Mouse (Mus musculus) embryonic facial prominence, embryonic 15.5 days (tissue): ENCODE results near the gene Kif3b. TPM values are rescaled to one million over a fixed set of nuclear protein-coding genes. Genes with fewer than 3 reads are reported as not detected.
A peak's percentile ranks its signal among the peaks of the same experiment; 100 is the strongest.

Source experiments
- ATAC-seq: fragments of 200-750 bp; cut with Nextera tagmentation; 2 replicates; pipeline ENCODE4 v1.8.0; 2017; ENCODE audit warnings: low read depth, moderate TSS enrichment; ENCODE audit not compliant: insufficient number of reproducible peaks, low FRiP score, low TSS enrichment
- H3K27ac ChIP-seq: fragments of 300-500 bp; sonication (generic); replicated peaks from 2 replicates; pipeline ENCODE4 v1.5.1; 2015; ENCODE audit warnings: mild to moderate bottlenecking, inconsistent platforms
- H3K27me3 ChIP-seq: fragments of 300-500 bp; sonication (generic); 2 replicates; pipeline ENCODE4 v1.6.1; 2015; ENCODE audit warnings: inconsistent platforms
- H3K36me3 ChIP-seq: fragments of 300-500 bp; sonication (generic); 2 replicates; pipeline ENCODE4 v1.6.1; 2015; ENCODE audit warnings: mild to moderate bottlenecking, inconsistent platforms
- H3K4me1 ChIP-seq: fragments of 300-500 bp; sonication (generic); 2 replicates; pipeline ENCODE4 v1.6.1; 2015; ENCODE audit warnings: inconsistent platforms
- H3K4me2 ChIP-seq: fragments of 300-500 bp; sonication (generic); replicated peaks from 2 replicates; pipeline ENCODE4 v1.6.1; 2015; ENCODE audit warnings: mild to moderate bottlenecking, inconsistent platforms
- H3K4me3 ChIP-seq: fragments of 300-500 bp; sonication (generic); replicated peaks from 2 replicates; pipeline ENCODE4 v1.5.1; 2015; ENCODE audit warnings: mild to moderate bottlenecking, inconsistent platforms
- H3K9ac ChIP-seq: fragments of 300-500 bp; sonication (generic); 2 replicates; pipeline ENCODE4 v1.6.1; 2015; ENCODE audit warnings: inconsistent platforms
- H3K9me3 ChIP-seq: fragments of 300-500 bp; sonication (generic); replicated peaks from 2 replicates; pipeline ENCODE4 v1.6.1; 2016; ENCODE audit warnings: inconsistent platforms
- WGBS: fragments of 180-500 bp; shearing (Covaris S2); methylation state at CpG from one replicate; pipeline ENCODE4 v1.1.7; 2015; 5-methylcytosine and 5-hydroxymethylcytosine counted together
- polyA plus RNA-seq: library from polyadenylated mRNA; unstranded; fragments of >200 nt; fragmentation: Nextera tagmentation; extraction: Ambion mirVana; gene quantifications from 2 replicates; pipeline ENCODE4 v1.2.1, GENCODE M21; 2015

Kif3b gene
- polyA plus RNA-seq, 1 experiment from 2014 or later = 9.0 TPM

DNA sequence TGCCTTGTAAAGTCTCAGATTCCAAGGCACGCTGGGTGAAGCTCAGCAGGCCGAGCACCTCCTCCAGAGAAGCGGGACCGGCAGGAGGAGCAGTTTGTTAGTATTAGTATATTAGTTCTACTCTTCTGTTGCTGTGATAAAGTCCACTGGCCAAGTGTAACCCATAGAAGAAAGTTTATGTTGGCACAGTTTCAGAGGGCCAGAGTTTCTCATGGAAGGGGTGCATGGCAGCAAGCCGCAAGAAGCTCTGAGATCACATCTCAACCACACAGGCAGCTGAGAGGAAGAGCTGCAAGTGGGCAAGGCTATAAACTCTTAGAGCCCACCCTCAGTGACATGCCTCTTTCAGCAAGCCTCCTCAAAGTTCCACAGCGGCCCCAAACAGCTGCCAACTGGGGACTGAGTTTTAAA, 42.6 kb downstream of the Kif3b start:
- H3K4me2 ChIP-seq = no peak overlapping the region
- ATAC-seq = no peak

DNA sequence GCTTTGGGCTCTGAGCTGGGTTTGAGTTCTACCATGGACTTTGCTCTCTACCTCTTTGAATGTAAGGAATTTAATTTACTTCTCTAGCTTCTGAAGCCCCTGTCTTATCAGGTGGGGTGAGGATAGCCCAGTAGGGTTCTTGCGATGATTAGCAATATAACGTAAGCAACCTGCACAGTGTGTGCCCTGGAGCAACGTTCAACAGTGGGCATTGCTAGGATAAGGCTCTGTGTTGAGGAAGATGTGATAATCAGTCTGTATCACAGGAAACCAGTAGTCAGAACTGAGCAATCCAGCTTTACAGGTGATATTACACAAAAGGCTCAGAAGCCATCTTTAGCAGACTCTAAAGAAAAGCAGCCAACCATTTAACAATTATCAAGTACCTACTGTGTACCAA, 43.1 kb downstream of the Kif3b start:
- WGBS = 83% methylated on average over 3 of the region's 3 CpGs
- Histone ChIP-seq H3K27ac (no peak overlapping the region), H3K4me1 (no peaks in the 10 kb centered on the region), H3K36me3 (peaks cover 36% of the 10 kb centered on the region), H3K4me3 (no peak overlapping the region), H3K9ac (no peak overlapping the region), H3K9me3 (no peaks in the 10 kb centered on the region), H3K4me2 (no peak overlapping the region), H3K27me3 (no peaks in the 10 kb centered on the region)
- no peak for ATAC-seq

More for the DNA sequence above, 42.6 kb downstream of the Kif3b start:
- H3K9me3 ChIP-seq = no peaks in the 10 kb centered on the region
- H3K4me1 ChIP-seq = no peaks in the 10 kb centered on the region
- WGBS = 82% methylated on average over 6 of the region's 6 CpGs
- no peak overlapping the region for H3K4me3 ChIP-seq
- H3K9ac ChIP-seq = no peak overlapping the region
- H3K27me3 ChIP-seq = no peaks in the 10 kb centered on the region
- peaks cover 38% of the 10 kb centered on the region for H3K36me3 ChIP-seq
- H3K27ac ChIP-seq = no peak overlapping the region

DNA sequence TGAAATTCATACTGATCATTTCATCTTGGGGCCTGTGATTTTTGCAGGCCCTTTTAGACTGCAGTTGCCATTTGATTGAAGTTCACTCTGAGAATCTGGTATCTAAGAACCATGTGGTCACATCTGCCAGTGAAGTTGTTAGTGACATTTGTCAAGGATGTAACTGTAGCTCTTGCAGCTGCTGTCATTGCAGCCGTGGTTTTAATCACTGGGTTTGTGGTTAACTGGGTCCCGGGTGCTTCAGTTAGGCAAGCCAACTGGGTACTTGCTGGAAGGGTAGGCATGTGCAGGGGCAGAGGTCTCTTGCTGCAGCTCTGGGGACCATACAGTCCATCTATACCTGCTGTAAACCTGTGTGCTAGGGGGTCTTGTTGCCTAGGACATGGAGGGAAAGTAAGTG, 44.9 kb downstream of the Kif3b start:
- Histone ChIP-seq H3K9ac (no peak overlapping the region), H3K9me3 (no peaks in the 10 kb centered on the region)
- WGBS = 17% methylated on average over 2 of the region's 2 CpGs

DNA sequence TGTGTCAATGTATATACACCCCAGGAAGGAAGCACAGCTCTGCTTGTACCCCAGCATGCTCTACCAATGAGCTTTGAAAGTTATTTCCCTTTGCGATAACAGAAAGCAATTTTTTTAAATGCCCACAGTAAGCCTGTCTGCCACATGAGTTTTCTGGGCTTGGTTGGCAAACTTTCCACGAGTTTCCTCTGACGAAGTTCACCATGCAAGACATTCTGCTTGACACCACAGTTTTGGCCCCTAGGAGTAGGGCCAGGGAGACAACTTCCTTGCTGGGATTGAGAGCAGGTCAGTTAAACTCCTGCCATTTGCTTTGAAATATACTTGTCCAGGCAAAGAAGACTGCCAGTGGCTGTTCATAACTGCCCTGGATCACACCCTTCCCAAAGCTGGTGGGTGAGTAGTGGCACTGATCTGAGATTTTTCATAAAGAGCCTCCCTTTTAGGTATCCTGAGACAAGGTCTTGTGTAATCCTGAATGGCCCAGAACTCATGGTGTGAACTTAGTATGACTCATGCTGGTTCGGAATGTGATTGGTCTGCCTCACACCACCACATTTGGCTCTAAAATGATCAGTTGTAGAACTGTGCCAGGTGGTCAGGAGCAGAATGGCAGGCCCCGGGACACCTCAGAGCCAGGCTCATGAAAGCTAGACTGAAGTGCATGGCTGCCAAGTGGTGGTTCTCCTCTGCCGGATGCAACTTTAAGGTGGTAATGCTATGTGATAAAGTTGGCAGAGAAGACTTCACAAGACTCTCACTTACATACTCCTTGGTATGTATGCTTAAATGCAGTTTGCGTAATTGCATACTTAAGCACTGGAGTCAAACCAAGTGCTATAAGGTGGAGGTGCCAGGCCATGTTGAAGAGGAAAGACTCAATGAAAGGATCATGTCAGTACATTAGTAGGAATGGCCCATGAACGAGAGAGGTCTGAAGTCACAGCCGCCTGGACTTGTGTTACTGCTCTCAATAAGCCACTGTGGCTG, 47.4 kb downstream of the Kif3b start:
- Histone ChIP-seq H3K4me2 (no peak overlapping the region), H3K4me3 (no peak overlapping the region), H3K9me3 (no peaks in the 10 kb centered on the region), H3K36me3 (0 out of 2 replicates have a peak, but pooled peaks cover 7% of the 10 kb centered on the region), H3K27ac (0 out of 2 replicates have a peak overlapping the region, but pooled peaks have one; percentile 0), H3K27me3 (no peaks in the 10 kb centered on the region), H3K4me1 (no peaks in the 10 kb centered on the region), H3K9ac (no peak overlapping the region)
- ATAC-seq = no peak
- WGBS = 88% methylated on average over 9 of the region's 9 CpGs

More for the DNA sequence above, 44.9 kb downstream of the Kif3b start:
- Histone ChIP-seq H3K4me2 (no peak overlapping the region), H3K4me1 (no peaks in the 10 kb centered on the region), H3K36me3 (peaks cover 17% of the 10 kb centered on the region; the same call in 1 of the 2 replicates), H3K27me3 (no peaks in the 10 kb centered on the region), H3K4me3 (no peak overlapping the region), H3K27ac (no peak overlapping the region)
- ATAC-seq = no peak

DNA sequence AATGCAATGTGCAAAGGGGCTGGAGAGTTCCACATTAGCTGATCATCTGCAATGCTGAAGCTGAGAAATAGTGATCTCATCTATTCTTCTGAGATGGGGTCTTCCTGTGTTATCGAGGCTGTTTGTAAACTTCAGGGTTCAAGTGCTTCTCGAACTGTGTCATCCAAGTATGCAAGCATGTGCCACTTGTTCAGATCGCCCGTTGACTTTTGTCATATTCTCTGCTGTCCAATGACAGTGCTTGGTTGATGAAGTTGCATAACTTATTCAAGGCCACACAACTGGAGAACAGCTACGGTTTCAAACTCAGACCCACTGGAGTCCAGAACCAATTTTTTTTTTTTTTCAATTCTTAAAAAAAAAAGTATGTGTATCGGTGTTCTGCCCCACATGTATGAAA, 51.0 kb downstream of the Kif3b start:
- Histone ChIP-seq H3K4me1 (peaks cover 8% of the 10 kb centered on the region; the same call in 1 of the 2 replicates), H3K4me2 (no peak overlapping the region), H3K9me3 (no peaks in the 10 kb centered on the region), H3K9ac (no peak overlapping the region), H3K27me3 (no peaks in the 10 kb centered on the region), H3K27ac (no peak overlapping the region), H3K36me3 (0 out of 2 replicates have a peak, but pooled peaks cover 7% of the 10 kb centered on the region), H3K4me3 (no peak overlapping the region)
- 92% methylated on average over 6 of the region's 6 CpGs for WGBS
- ATAC-seq = no peak

DNA sequence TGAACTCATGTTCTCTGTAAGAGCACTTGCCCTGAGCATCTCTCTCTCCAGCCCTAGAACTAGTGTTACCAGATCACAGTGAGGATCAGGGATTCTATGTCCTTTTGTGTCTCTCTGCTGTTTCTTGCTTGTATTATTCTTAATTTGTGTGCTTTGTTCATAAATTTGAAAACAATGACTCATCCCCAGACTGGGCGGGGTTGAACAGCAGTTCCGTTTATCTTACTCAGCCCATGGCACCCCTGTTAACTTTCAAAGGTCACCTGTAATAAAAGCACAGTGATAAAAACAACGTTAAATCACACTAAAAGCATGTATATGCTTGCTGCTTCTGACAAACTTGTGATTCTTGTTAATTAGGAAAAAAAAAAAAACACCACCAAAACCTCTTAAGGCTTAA, 51.4 kb downstream of the Kif3b start:
- no peak overlapping the region for H3K4me3 ChIP-seq
- no peak overlapping the region for H3K9ac ChIP-seq
- H3K36me3 ChIP-seq = 0 out of 2 replicates have a peak, but pooled peaks cover 7% of the 10 kb centered on the region
- H3K4me1 ChIP-seq = peaks cover 8% of the 10 kb centered on the region; the same call in 1 of the 2 replicates
- H3K27ac ChIP-seq = no peak overlapping the region
- no peaks in the 10 kb centered on the region for H3K27me3 ChIP-seq
- H3K9me3 ChIP-seq = no peaks in the 10 kb centered on the region
- H3K4me2 ChIP-seq = no peak overlapping the region
- no peak for ATAC-seq
- WGBS = 85% methylated on average over 3 of the region's 3 CpGs

DNA sequence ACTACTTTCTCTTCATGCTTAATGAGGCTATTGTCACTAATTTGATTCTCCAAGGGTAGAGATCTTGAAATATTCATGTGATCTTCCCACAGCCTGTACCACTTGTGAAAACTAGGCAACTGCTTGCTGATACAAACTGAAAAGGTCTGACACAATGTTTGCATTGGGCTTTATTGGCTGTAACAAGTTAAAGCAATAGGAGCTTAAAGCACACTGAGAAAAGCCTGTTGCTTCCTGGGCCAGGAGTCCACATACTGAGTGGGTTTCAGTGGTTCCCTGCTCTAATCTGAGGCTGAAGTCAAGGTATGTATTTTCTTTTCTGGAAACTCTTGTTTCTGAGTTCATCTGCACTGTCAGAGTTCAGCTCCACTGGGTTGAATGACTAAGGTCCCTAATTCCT, 52.0 kb downstream of the Kif3b start:
- H3K4me3 ChIP-seq = no peak overlapping the region
- no peak for ATAC-seq

DNA sequence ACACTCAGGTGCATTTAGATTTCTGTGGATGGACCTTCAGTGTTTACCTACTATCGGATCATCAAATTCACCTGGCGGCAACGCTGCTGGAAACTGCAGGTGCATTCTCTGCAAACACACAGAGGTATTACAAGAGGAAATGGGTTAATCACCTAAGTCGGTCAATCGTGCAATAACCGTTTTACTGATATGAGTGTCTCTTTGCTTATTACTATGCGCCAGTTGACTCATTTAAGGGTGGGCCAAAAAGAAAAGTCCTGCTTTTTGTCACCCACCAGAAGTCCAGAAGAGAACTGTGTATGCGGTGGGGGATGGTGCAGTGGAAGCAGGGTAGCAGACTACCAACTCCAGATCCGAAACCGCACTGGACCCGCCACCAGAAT, 53.8 kb downstream of the Kif3b start:
- peak overlapping the region; percentile 83 for H3K4me3 ChIP-seq
- H3K4me2 ChIP-seq = peak overlapping the region; percentile 63
- peaks cover 24% of the 10 kb centered on the region for H3K4me1 ChIP-seq
- H3K9me3 ChIP-seq = no peaks in the 10 kb centered on the region
- H3K36me3 ChIP-seq = 0 out of 2 replicates have a peak, but pooled peaks cover 7% of the 10 kb centered on the region
- peak overlapping the region; percentile 99 for H3K27ac ChIP-seq
- peak overlapping the region; percentile 56 for H3K9ac ChIP-seq
- WGBS = 6% methylated on average over 11 of the region's 11 CpGs
- no peak for ATAC-seq
- H3K27me3 ChIP-seq = no peaks in the 10 kb centered on the region

More for the DNA sequence above, 52.0 kb downstream of the Kif3b start:
- Histone ChIP-seq H3K4me2 (no peak overlapping the region), H3K27ac (no peak overlapping the region), H3K27me3 (no peaks in the 10 kb centered on the region), H3K9me3 (no peaks in the 10 kb centered on the region), H3K9ac (no peak overlapping the region), H3K36me3 (0 out of 2 replicates have a peak, but pooled peaks cover 7% of the 10 kb centered on the region), H3K4me1 (peaks cover 11% of the 10 kb centered on the region)

DNA sequence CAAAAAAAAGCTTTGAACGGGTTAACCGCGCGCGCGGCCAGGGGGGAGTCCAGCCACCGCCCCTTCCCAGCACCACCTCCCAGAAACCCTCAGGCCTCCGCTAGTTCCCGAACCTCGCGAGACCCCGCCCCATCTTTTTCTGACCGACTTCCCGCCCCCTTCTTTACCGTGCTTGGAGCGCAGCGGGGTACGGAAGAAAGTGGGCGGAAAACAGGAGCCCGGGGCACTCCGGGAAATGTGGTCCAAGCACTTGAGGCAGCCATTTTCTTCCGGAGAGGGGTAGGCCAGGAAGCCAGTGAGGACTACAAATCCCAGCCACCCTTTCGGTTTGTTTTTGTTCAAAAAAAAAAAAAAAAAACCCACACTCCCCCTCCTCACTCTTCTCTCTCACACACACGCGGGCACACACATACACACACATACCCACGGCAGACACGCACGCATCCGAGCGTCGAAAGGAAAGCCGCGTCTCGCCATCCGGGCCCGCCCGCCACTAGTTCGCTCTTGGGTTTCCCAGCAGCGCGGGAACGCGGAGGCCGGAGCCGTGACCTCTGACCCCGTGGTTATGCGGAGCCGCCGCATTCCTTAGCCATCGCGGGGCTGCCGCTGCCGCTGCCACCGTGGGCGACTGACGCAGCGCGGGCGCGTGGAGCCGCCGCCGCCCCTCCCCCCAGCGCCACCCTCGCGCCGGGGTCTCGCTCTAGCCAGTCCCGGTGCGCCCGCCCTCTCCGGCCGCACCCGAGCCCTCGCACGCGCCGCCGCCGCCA, 54.4 kb downstream of the Kif3b start, which contains the start of gene Asxl1:
TSS of gene Asxl1 (plus strand) at position 376 of the 767 bp plus-strand sequence.
- H3K9me3 ChIP-seq = no peaks in the 10 kb centered on the region

DNA sequence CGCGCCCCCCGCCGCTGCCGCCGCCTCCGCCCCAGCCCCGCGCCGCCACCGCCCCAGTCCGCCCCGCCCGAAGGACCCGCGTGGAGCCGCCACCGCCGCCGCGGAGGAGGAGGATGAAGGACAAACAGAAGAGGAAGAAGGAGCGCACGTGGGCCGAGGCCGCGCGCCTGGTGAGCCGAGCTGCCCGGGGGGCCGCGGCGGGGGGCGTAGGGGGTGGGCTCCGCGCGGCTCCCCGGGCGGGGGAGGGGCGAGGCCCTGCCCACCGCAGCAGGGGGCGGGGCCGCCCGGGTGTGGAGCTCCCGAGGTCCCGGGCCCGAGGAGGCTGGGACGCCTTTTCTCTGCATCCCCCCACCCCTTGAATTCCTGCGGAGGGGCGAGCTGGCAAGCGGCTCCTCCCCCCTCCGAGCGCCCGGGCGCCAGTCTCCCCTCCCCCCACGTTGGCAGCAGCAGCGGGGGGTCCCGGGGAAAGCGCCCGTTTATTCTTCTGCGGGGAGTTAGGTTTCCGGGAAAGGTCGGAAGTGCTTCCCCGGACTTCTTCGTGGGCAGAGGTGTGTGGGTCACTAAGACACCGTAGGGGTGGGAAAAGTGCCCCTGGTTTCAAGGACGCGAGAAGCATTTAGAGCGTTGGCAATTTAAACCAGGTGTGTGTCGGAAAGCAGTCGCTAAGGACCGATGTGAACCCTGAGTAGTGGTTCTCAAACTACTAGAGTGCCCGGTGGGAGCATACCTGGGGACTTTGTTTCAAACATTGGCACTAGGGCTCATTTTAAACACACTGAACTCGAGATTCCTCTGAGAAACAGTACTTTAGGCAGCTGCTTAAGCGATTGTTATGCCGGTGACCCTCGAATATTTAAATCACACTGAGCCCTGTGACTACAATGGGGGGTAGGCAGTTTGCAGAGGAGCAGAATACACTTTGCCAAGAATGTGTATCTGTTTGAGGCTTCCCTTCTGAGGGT, 55.3 kb downstream of the Kif3b start:
- ATAC-seq = peak; percentile 78
- no peaks in the 10 kb centered on the region for H3K27me3 ChIP-seq
- 0 out of 2 replicates have a peak, but pooled peaks cover 7% of the 10 kb centered on the region for H3K36me3 ChIP-seq
- H3K9ac ChIP-seq = peak overlapping the region; percentile 90
- WGBS = under 1% methylated on average over 34 of the region's 76 CpGs
- H3K4me3 ChIP-seq = peak overlapping the region; percentile 83
- peak overlapping the region; percentile 63 for H3K4me2 ChIP-seq
- H3K27ac ChIP-seq = peak overlapping the region; percentile 99
- H3K4me1 ChIP-seq = peaks cover 34% of the 10 kb centered on the region
- H3K9me3 ChIP-seq = no peaks in the 10 kb centered on the region

More for the DNA sequence above, 54.4 kb downstream of the Kif3b start, which contains the start of gene Asxl1:
- H3K36me3 ChIP-seq = 0 out of 2 replicates have a peak, but pooled peaks cover 7% of the 10 kb centered on the region
- peaks cover 29% of the 10 kb centered on the region for H3K4me1 ChIP-seq
- peak within 1 kb of the TSS; percentile 83 for H3K4me3 ChIP-seq
- H3K4me2 ChIP-seq = peak within 1 kb of the TSS; percentile 63
- under 1% methylated on average over 69 of the region's 79 CpGs for WGBS
- no peaks in the 10 kb centered on the region for H3K27me3 ChIP-seq
- peak; percentile 98 for ATAC-seq
- H3K9ac ChIP-seq = peak within 1 kb of the TSS; percentile 90
- peak within 1 kb of the TSS; percentile 99 for H3K27ac ChIP-seq
